Mouse (Mus musculus) megakaryocyte, embryonic 14.5 days (primary cell): Measurements from ENCODE around the gene Vmn2r29.
"Not testable (repeated sequence)": the region's sequence is repeated elsewhere in the genome, so short reads cannot be mapped to it uniquely, and the experiment has no call there.

ENCODE experiments used
- FLI1 ChIP-seq: IDR thresholded peaks from 2 replicates; pipeline ENCODE4 v1.6.1; 2012; ENCODE audit warnings: low read length, inconsistent platforms, mixed read lengths
- GATA1 ChIP-seq: IDR thresholded peaks from 3 replicates; pipeline ENCODE4 v1.6.1; 2012; ENCODE audit warnings: mixed read lengths, low read length, inconsistent platforms, borderline replicate concordance

GRCm38 (mm10) chr7:7277966-7278567, 30.9 kb upstream of the Vmn2r29 start, which contains the start of gene Gm45844:
- not testable (repeated sequence) for TF ChIP-seq FLI1, GATA1
